Mouse (Mus musculus): ENCODE measurements around the gene Spem2. TPM values are rescaled to one million over a fixed set of nuclear protein-coding genes. Genes with fewer than 3 reads are reported as not detected.

Gene Spem2
- polyA plus RNA-seq, 1 experiment, result not detected

DNA sequence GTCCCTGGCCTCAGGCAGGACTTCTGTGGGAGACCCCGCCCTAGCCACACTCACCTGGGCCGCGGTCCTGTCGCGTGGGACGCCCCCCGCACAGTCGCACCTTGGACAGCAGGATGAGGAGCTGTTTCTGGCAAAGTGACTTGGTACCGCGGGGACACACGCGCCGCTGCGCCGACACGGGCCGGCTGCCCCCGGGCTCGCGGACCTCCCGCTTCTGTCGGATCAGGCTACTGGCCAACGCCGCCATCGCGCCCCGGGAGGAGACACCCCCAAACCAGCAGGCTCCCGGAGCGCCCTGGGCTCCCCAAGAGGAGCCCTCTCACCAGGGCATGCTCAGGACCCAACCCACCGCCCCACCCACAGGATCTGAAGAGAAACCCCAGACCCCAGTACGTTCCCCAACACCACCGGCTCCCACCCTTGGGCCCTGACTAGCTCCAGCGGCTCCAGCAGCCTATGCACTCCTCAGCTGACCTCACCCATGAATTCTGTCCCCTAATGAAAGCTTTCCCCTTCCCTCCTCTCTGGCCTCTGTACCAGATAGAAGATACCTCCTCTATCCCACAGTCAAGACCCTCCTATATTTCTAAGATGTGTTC lies 16.8 kb downstream of the Spem2 start, which contains the start of gene Fgf11:
Fgf11 (minus strand) TSS at position 479 of the 599 bp plus-strand sequence.
- no peak for DNase-seq (ENCODE audit: extremely low spot score in 1 of 2, low spot score in 1 of 2)

DNA sequence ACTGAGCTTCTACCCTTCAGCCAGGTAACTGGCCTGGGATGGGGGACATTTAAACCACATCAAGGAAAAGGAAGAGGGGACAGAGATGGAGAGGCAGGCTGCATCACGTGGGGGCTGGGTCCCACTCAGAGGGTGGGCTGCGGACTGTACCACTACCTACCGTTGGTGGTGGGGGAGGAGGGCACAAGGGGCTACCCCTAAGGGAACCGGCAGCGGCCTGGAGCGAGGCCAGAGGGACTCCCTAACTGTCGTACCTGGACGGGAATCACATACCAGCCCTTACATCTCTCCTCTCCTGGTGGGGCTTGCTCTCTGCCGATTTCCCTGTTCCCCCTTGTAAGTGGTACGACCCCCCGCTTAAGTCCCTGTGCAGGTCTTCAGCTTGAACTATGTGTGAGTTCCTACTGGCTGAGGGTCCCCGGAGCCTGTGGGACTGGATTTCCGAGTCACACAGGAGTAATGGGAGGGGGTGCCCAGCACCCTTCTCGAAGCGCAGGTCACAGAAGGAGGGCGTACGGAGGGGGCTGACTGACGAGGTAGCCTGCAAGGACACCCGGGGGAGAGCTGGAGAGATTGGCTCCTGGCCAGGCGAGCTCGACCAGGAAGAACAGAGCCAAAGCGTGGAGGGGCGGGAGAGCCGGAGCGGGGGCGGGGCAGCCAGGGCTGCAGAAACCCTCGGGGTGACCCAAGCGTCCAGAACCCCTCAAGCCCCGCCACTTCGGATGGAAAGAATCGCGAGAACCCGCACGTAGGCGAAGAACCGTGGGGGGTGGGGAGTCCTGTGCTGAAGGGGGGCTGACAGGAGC lies 17.7 kb downstream of the Spem2 start:
- DNase-seq (ENCODE audit: extremely low spot score in 1 of 2, low spot score in 1 of 2), result no peak

DNA sequence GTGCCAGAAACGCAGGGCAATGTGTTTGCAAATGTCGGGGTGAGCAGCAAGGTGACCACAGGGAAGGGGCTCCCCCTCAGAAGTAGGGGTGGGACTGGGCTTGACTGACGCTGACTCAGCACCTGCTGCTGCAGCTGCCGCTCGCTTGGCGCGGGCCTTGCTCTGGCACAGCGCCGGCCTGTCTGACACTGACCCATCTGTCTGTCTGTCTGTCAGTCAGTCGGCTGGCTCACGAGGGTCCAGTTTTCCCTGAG lies 18.2 kb downstream of the Spem2 start:
- no peak for DNase-seq (ENCODE audit: extremely low spot score in 1 of 2, low spot score in 1 of 2)

DNA sequence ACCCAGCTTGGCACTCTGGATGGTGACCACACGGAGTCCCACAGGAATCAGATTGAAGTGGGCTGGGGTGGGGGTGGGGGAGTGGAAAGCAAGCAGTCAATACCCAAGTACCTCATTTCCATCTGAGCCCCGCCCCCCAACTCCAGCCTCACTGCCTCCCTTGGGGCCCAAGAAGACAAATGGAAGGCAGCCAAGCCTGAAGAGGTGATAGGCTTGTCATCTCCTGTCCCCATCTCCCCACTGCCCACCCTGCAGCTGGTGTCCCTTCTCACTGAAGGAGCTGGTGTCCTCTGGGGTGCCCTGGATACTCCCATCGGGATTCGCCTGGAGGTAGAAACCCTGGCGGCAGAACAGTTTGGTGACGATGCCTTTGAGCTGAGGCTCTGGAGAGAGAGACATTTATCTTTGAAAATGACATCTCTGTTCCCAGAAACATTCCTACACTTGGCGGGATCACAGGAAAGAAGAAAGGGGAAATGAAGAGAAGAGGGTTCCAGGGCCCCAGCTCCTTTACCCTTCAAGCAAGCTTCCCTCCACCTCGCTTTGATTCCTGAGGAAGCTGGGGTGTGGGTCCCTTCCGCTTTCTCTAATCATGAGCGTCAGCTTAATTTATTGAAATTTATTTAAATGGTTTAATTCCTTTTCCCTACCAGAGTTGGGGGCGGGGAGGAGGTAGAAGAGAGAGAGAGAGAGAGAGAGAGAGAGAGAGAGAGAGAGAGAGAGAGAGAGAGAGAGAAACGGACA lies 18.7 kb downstream of the Spem2 start:
- no peak for DNase-seq (ENCODE audit: extremely low spot score in 1 of 2, low spot score in 1 of 2)

DNA sequence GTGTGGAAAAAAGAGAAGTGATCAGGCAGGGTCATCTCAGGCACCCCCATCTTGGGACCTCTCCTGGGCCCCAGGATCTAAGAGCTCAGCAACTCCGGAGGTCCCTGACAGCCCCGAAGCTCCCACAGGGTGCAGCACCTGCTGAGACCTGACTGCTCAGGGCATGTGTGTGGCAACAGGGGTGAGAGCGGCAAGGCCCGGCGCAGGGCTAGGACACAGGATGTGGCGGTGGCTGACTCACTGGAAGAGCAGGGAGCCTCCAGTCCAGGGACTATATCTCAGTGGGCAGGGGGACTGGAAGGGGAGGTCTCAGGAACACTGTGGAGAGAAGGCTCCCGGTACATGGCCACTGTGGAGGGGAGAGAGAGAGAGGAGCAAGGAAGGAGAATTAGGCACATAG lies 20.3 kb downstream of the Spem2 start:
- DNase-seq (ENCODE audit: extremely low spot score in 1 of 2, low spot score in 1 of 2), result no peak

DNA sequence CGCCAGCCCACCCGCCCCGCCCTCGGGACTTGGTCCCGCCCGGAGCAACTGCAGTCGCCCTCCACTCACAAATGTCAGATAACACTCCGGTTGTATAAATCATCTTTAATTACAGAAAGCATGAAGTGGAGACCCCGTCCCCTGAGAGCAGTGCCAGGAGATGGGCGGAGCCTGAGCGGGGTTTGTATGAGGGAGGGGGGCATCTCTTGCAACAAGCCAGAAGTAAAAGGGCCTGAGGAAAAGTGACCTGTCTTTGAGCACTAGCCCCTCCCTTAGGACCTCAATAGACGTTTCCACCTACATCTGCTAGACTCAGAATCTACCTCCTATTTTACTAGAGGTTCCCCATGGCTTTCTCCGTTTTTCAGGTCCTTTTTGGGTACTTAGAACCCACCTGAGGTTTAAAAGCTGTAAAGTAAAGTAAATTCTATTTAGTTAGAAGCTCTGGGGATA lies 22.3 kb downstream of the Spem2 start:
- DNase-seq (ENCODE audit: extremely low spot score in 1 of 2, low spot score in 1 of 2), result no peak

DNA sequence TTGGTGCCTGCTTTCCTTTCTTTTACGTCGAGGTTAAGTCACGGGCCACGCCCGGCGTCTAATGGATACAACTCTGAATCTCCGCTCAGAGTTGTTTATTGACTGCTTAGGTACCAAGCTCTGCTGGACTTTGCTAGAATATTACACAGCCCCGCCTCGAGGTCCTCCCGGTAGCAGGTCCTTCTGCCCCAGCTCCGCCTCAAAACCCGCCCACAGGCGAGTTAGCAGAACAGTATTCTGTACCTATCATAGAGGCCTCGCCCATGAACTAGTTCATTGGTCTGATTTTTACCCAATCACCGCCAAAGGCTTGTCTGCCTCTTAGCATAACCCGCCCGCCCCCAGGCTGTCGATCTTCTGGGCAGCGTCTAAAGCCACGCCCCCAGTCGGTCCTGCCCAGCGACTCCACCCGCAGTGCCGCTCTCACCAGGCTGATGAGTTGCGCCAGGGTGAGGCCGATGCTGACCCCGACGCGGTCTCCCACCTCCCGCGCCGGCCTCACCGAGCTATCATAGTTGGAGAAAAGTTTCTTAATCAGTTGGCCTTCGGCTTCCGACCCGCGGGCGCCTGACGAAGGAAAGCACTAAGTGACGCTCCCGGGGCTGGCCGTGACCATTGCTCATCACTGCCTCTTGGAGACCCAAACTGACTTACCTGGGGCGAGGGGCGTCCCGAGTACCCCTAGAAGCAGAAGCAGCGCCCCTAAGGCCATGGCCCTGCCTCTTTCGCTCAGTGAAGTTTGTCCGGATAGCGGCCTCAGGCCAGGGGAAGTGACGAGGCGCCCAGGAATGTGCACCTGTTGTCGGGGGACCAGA lies 22.9 kb downstream of the Spem2 start, which contains the start of gene Chrnb1:
Chrnb1 (minus strand) TSS at position 776 of the 815 bp plus-strand sequence.
- peak; percentile 93 for DNase-seq (ENCODE audit: extremely low spot score in 1 of 2, low spot score in 1 of 2)

DNA sequence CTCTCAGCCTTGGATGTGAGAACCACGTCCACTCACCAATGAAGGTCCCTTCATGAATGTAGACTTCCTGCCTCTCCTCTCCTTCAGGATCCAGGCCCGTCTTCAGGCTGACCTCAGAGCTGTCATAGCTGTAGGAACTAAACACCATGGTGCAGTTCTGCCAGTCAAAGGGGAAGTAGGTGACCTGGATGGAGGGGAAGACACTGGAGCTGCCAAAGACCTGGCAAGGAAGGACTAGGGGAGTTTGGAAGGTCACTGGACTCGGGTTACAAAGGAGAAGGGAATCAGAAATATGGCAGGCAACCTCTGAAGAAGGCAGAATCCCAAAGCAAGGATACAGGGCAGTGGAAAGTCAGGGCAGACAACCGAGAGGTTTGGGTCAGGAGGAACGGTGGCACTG lies 24.8 kb downstream of the Spem2 start:
- DNase-seq (ENCODE audit: extremely low spot score in 1 of 2, low spot score in 1 of 2), result no peak

DNA sequence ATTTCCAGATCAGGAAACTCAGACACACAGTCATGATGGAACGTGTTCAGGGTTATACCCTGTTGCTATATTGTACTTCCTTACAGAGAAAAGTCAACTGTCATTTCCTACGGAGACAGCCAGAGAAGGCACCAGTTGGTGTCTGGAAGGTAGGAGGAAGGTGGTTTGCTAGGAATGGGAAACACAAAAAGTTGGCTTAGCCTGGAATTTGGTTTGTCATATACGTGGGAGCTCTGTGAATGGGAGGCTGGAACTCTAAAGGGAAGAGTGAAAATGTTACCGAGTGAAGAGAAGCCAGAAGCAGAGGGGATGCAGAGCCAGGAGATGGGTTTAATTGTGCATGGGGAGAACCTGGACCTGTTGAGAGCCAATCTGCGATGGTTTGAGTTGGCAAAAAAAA lies 26.8 kb downstream of the Spem2 start:
- peak in 1 of 2 experiments; percentile 55 for DNase-seq (ENCODE audit: extremely low spot score in 1 of 2, low spot score in 1 of 2)

DNA sequence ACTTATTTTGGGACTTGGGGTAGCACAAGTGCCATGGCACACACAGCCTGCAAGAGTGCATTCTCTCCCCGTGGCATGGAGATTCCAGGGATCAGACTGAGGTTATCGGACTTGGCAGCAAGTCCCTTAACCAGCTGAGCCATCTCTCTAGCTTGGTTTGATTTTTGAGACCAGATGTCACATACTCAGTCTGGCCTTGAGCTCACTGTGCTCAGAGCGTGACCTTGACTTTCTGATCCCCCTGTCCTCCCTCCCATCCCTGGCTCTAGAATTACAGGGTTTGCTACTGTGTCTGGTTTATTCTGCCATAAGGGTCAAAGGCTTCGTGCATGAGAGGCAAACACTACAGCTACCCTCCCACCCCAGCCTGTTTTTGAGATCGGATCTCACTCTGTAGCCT lies 28.8 kb downstream of the Spem2 start:
- DNase-seq (ENCODE audit: extremely low spot score in 1 of 2, low spot score in 1 of 2), result no peak

DNA sequence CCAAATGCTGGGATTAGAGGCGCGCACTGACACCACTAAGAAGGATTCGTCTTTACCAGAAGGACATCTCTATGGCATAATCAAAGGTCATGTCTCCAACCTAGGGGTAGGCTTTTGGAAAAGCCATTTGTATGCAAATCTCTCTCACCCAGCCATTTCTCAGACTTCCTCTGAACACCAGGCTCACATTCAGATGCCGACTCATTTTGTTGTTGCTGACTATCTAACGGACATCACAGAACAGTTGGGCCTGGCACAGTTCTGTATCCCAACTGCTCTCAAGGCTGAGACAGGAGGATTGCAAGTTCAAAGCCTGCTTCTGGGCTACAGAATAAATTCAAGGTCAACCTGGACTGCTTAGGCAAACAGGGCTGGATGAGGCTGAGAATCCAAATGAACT lies 31.0 kb downstream of the Spem2 start:
- DNase-seq (ENCODE audit: extremely low spot score in 1 of 2, low spot score in 1 of 2), result no peak

DNA sequence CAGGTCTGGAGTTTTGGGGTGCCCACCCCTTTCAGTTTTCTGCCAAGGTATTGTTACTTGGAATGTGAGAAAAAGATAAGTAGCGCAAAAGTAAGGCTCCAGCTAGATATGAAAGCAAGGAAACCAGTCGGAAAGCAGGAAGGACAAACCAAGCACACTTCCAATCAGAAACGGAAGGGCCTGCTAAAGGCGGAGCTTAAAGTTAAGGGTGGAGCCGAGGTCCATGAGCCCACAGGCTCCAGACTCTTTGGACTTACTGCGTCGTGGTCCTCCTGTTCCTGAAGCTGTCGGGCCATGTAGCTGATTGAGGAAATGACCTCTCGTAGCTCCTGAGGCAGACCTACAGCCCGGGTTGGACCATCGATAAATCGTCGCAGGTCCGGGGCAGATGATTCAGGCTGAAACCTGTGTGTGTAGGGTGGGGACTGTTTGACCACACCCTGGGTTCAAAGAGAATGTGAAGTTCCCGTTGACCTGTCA lies 33.4 kb downstream of the Spem2 start:
- DNase-seq (ENCODE audit: extremely low spot score in 1 of 2, low spot score in 1 of 2), result no peak

DNA sequence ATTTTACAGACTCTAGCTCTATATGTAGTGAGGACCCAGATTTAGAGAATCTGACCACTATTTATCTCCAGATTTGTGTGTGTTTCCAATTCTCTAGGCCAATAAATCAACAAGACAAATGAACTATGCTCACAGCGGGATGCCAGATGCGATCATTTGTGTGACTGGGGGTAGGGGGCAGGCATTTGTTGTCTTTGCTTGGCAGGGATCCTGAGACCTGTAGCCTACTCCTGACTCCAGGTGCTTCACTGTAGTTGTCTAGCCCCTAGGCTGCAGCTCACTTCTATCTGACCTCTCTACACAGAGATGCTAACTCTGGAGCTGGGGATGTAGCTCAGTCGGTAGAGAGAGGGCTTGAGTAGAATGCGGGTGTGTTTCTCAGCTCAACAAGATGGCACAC lies 36.4 kb downstream of the Spem2 start:
- no peak for DNase-seq (ENCODE audit: extremely low spot score in 1 of 2, low spot score in 1 of 2)

DNA sequence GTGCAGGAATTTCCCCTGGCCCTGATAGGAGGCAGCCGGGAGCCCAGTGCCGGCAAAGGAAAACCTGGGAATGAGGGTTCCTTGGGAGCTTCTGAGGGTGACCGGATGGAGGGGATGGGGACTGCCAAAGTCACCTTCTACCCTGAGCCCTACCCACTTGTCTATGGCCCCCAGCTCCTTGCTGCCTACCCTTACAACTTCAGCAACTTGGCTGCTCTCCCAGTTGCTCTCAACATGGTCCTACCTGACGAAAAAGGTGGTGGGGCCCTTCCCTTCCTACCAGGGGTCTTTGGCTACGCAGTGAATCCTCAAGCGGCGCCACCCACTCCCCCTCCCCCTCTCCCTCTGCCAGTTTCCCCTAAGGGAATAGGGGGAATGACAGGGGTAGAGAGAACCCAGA lies 39.3 kb downstream of the Spem2 start:
- no peak for DNase-seq (ENCODE audit: extremely low spot score in 1 of 2, low spot score in 1 of 2)

DNA sequence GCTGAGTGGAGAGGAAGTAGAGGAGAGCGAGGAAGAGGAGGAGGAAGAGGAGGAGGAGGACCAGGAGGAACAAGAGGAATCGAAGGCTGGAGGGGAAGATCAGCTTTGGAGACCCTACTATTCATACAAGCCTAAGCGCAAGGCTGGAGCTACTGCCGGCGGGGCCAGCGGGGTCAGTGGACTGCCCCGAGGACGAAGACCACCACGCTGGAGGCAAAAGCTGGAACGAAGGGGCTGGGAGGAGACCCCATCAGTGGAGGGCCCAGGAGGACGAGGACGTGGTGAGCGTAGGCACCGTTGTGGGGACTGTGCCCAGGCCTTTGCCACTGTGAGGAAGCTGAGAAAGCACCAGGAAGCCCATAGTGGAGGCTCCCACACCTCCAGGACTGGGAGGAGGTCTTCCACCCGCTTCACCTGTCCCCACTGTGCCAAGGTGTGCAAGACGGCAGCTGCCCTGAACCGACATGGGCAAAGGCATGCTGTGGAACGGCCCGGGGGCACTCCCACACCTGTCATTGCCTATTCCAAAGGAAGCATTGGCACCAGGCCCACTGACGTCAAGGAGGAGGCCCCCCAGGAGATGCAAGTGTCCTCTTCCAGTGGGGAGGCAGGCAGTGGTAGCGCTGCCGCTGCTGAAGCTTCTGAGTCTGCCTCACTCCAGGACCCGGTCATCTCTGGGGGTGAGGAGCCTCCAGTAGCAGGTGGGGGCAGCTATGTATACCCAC lies 39.8 kb downstream of the Spem2 start:
- no peak for DNase-seq (ENCODE audit: extremely low spot score in 1 of 2, low spot score in 1 of 2)

DNA sequence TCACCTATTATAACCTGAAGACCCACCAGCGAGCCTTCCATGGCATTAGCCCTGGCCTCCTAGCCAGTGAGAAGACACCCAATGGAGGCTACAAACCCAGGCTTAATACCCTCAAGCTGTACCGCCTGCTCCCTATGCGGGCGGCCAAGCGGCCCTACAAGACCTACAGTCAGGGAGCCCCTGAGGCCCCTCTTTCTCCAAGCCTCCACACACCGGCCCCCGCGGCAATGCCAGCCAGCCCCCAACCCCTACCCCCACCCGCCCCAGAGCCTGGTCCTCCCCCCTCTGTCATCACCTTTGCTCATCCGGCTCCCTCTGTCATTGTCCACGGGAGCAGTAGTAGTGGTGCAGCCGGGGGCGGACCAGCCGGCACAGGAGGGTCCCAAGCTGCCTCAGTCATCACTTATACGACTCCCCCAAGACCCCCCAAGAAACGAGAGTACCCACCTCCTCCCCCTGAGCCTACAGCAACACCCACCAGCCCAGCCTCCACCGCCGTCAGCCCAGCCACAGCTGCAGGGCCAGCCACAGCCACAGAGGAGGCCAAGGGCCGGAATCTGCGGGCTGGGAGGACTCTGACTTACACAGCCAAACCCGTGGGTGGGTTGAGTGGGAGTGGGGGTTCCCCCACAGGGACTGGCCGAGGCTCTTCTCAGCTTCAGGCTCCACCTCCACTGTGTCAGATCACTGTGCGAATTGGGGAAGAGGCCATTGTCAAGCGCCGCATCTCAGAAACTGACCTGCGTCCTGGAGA lies 40.6 kb downstream of the Spem2 start:
- DNase-seq (ENCODE audit: extremely low spot score in 1 of 2, low spot score in 1 of 2), result no peak

DNA sequence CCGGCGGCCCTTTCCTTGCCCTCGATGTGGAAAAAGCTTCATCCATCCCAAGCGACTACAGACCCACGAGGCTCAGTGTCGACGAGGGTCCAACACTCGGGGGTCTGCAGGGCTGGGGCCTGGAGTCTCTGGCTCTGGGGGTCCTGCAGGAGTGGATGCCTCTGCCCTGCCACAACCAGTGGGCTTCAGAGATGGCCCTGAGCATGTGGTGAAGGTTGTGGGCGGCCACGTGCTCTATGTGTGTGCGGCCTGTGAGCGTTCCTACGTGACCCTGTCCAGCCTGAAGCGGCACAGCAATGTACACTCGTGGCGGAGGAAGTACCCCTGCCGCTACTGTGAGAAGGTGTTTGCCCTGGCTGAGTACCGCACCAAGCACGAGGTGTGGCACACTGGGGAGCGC lies 41.8 kb downstream of the Spem2 start:
- DNase-seq (ENCODE audit: extremely low spot score in 1 of 2, low spot score in 1 of 2), result no peak

DNA sequence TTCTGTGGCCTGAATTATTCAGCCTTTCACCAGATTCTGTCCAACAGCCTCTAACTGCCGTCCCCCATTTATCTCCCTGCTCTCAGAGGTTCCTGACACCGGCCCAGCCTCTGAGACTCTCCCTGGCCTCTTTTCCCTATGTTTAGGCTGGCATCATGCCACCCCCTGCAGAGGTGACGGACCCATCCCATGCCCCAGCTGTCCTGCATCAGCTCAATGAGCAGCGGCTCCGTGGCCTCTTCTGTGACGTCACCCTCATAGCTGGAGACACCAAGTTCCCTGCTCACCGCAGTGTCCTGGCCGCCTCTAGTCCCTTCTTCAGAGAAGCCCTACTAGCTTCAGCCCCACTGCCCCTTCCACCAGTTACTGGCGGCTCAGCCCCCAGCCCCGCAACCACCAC lies 42.5 kb downstream of the Spem2 start:
- no peak for DNase-seq (ENCODE audit: extremely low spot score in 1 of 2, low spot score in 1 of 2)

DNA sequence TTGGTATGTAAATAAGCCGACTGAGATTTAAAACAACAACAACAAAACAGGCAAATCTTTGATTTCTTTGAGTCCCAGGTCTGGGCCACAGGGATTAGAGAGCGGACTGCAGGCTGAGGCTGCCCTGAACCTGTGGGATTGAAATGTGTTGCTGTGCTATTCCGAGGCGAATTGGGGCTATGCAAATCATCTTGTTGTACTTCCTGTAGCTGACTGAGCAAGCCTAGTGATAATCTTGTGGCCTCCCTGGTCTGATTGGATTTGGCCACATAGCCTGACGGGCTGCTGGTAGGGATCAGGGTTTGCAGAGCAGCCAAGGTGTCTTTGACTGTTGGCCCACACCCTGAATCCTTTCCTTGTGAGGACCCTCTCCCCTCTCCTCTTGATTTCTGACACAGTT lies 43.3 kb downstream of the Spem2 start:
- DNase-seq (ENCODE audit: extremely low spot score in 1 of 2, low spot score in 1 of 2), result no peak

DNA sequence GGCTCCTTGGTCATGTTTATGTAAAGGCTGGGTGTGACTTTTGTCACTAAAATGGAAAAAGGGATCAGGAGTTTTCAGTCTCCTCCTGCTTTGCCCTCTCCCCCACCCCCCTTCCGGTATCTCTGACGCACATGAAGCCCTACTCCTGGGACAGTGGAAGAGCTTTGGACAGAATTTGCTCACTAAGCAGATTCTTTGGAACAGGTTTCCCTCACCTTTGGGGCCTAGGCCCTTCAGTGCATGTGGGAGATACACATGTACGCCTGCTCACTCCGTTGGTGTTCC lies 50.7 kb downstream of the Spem2 start:
- DNase-seq (ENCODE audit: extremely low spot score in 1 of 2, low spot score in 1 of 2), result no peak

All from frontal cortex, adult 2 months (tissue).